Mouse (Mus musculus): ENCODE measurements around the gene Hist1h2ab.
"Not testable (repeated sequence)": the region's sequence is repeated elsewhere in the genome, so short reads cannot be mapped to it uniquely, and the experiment has no call there.

Hist1h2ab gene

GRCm38 (mm10) chr13:23750839-23751477 is at the start of gene Hist1h2ab:
TSS of gene Hist1h2ab (plus strand) at chr13:23751126.
- peak; percentile 97 for DNase-seq (ENCODE audit: low read depth)

- DNase-seq (ENCODE audit: low read depth): no peak
These were observed 48.7 kb upstream of the Hist1h2ab start for GRCm38 (mm10) chr13:23702220-23702619.

- not testable (repeated sequence) for DNase-seq (ENCODE audit: low read depth)
These were observed 48.1 kb upstream of the Hist1h2ab start for GRCm38 (mm10) chr13:23702801-23703200.

- DNase-seq (ENCODE audit: low read depth): no peak
These were observed 45.1 kb upstream of the Hist1h2ab start for GRCm38 (mm10) chr13:23705751-23706356.

GRCm38 (mm10) chr13:23706771-23707170 is 44.2 kb upstream of the Hist1h2ab start:
- no peak for DNase-seq (ENCODE audit: low read depth)

GRCm38 (mm10) chr13:23708041-23708440 is 42.9 kb upstream of the Hist1h2ab start:
- DNase-seq (ENCODE audit: low read depth): no peak

GRCm38 (mm10) chr13:23708654-23709053 is 42.3 kb upstream of the Hist1h2ab start:
- DNase-seq (ENCODE audit: low read depth): no peak

GRCm38 (mm10) chr13:23709714-23710373 is 41.1 kb upstream of the Hist1h2ab start:
- DNase-seq (ENCODE audit: low read depth): no peak

GRCm38 (mm10) chr13:23710374-23711089 is 40.4 kb upstream of the Hist1h2ab start, which contains the start of gene Hfe:
TSS of gene Hfe (minus strand) at chr13:23710854.
- peak; percentile 63 for DNase-seq (ENCODE audit: low read depth)

- no peak for DNase-seq (ENCODE audit: low read depth)
These were observed 34.5 kb upstream of the Hist1h2ab start for GRCm38 (mm10) chr13:23716261-23717042.

- DNase-seq (ENCODE audit: low read depth): no peak
These were observed 33.8 kb upstream of the Hist1h2ab start for GRCm38 (mm10) chr13:23717176-23717575.

- not testable (repeated sequence) for DNase-seq (ENCODE audit: low read depth)
These were observed 33.2 kb upstream of the Hist1h2ab start for GRCm38 (mm10) chr13:23717593-23718245.

- DNase-seq (ENCODE audit: low read depth): no peak
These were observed 26.7 kb upstream of the Hist1h2ab start for GRCm38 (mm10) chr13:23724239-23724638.

GRCm38 (mm10) chr13:23725213-23725612 is 25.7 kb upstream of the Hist1h2ab start:
- no peak for DNase-seq (ENCODE audit: low read depth)

GRCm38 (mm10) chr13:23728472-23729191 is 22.3 kb upstream of the Hist1h2ab start:
- no peak for DNase-seq (ENCODE audit: low read depth)

- no peak for DNase-seq (ENCODE audit: low read depth)
These were observed 21.8 kb upstream of the Hist1h2ab start for GRCm38 (mm10) chr13:23729192-23729525.

GRCm38 (mm10) chr13:23729706-23730105 is 21.2 kb upstream of the Hist1h2ab start:
- DNase-seq (ENCODE audit: low read depth): no peak

GRCm38 (mm10) chr13:23730479-23730878 is 20.4 kb upstream of the Hist1h2ab start:
- DNase-seq (ENCODE audit: low read depth): no peak

GRCm38 (mm10) chr13:23732156-23732804 is 18.6 kb upstream of the Hist1h2ab start:
- peak; percentile 81 for DNase-seq (ENCODE audit: low read depth)

GRCm38 (mm10) chr13:23737091-23737490 is 13.8 kb upstream of the Hist1h2ab start:
- no peak for DNase-seq (ENCODE audit: low read depth)
